Mouse (Mus musculus): ENCODE results near the gene Idh2. TPM values are rescaled to one million over a fixed set of nuclear protein-coding genes. Genes with fewer than 3 reads are reported as not detected.
"Not testable (repeated sequence)": the region's sequence is repeated elsewhere in the genome, so short reads cannot be mapped to it uniquely, and the experiment has no call there.

Idh2 gene
- total RNA-seq, 2 experiments from 2014 or later, result 53.9 to 67.1 TPM

DNA sequence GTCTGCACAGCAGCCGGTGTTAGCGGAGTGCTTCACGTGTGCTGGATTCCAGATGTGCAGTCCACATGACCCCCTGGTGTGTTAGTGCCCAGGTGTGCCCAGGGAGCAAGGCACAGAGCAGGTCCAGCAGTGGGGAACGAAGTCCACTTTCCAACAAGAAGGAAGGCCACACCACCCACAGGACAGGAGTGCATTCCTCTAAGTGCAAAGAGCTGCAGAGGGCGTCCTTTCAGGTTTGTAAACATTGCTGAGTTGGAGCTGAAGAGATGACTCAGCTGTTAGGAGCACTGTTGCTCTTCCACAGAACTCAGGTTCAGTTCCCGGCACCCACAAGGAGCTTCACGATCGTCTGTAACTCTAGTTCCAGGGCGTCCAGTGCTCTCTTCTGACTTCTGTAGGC lies 62.0 kb downstream of the Idh2 start:
- TF ChIP-seq CTCF (IDR thresholded peaks at IDR 0.05), result no peak
- DNase-seq (ENCODE audit: extremely low spot score in 1 of 2, low spot score in 2 of 2), result no peak
- Histone ChIP-seq H3K4me3 (no peak overlapping the region), H3K27ac (no peak overlapping the region)
- intact Hi-C loops (cut with DNase I), result no loop called here

DNA sequence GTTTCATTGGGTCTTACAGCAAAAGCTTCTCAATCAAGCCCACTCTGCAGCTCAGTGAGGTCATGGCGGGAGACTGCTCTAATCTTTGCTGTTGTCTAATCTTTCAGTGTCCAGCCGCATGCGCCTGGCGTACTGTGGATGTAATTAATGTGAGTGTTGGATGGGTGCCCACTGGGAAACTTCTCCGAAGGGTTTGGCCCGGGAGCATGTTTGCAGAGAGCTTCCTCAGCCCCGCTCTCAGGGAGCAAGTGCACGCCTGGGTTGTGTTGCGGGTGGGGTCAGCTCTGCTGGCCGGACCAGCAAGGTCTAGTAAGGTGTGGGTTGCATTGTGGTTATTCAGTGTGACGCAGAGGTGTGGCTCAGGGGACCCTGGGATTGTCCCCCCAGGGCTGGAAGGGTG lies 62.9 kb downstream of the Idh2 start:
- intact Hi-C loops (cut with DNase I), result no loop called here
- H3K27ac ChIP-seq, result no peak overlapping the region
- TF ChIP-seq CTCF (IDR thresholded peaks at IDR 0.05), result no peak

DNA sequence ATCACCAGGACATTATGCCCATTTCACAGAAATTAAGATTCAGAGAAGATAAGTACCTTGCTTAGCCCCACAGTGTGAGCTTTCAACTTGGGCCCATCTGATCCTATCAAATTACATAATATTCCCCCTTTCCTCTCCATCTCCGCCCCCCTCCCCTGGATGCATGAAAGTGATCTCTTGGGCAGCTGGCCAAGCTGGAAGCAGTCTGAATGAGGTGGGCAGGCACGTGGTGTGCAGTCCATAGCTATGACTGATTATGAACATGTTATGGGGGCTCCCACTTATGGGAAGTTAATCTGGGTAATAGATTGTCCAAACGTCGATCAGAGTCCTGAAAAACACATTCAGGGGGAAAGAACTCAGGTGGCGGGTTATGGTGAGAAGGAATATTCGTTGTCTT lies 63.4 kb downstream of the Idh2 start:
- intact Hi-C loops (cut with DNase I), result no loop called here
- H3K27ac ChIP-seq, result no peak overlapping the region
- DNase-seq (ENCODE audit: extremely low spot score in 1 of 2, low spot score in 2 of 2), result no peak
- TF ChIP-seq CTCF (IDR thresholded peaks at IDR 0.05), result no peak
- no peak overlapping the region for H3K4me3 ChIP-seq

More for the DNA sequence above, 62.9 kb downstream of the Idh2 start:
- no peak overlapping the region for H3K4me3 ChIP-seq
- DNase-seq (ENCODE audit: extremely low spot score in 1 of 2, low spot score in 2 of 2), result no peak

DNA sequence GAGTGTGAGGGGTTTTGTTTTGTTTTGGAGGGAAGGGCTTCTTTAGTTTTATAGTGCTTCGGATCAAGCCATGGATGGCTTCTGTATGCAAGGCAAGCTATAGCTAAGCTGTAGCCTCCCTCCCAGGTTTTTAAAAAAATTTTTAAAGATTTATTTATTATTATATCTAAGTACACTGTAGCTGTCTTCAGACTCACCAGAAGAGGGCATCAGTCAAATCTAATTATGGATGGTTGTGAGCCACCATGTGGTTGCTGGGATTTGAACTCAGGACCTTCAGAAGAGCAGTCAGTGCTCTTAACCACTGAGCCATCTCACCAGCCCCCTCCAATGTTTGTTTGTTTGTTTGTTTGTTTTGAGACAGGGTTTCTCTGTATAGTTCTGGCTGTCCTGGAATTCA lies 64.8 kb downstream of the Idh2 start:
- H3K27ac ChIP-seq; H3K4me3 ChIP-seq; intact Hi-C loops (cut with DNase I); DNase-seq (ENCODE audit: extremely low spot score in 1 of 2, low spot score in 2 of 2): not testable (repeated sequence)
- TF ChIP-seq CTCF (IDR thresholded peaks at IDR 0.05), result peak; percentile 25

DNA sequence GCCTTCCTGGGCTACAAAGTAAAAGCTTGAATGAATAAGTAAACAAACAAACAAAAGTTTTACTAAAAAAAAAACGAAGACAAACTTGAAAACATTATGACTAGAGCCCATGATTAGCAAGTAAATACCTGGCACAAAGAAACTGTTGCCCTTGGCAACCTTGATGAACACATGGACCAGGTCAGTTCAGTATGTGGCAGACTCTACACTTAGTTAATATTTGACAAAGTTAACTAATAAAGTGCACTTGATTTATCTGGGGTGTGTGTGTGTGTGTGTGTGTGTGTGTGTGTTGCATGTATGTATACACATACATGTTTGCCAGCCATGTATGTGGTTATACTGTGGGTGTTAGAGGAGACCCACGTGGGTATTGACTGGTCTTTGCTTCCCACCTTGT lies 65.4 kb downstream of the Idh2 start:
- no peak for TF ChIP-seq CTCF (IDR thresholded peaks at IDR 0.05)
- intact Hi-C loops (cut with DNase I), result no loop called here
- Histone ChIP-seq H3K4me3 (no peak overlapping the region), H3K27ac (no peak overlapping the region)
- no peak for DNase-seq (ENCODE audit: extremely low spot score in 1 of 2, low spot score in 2 of 2)

DNA sequence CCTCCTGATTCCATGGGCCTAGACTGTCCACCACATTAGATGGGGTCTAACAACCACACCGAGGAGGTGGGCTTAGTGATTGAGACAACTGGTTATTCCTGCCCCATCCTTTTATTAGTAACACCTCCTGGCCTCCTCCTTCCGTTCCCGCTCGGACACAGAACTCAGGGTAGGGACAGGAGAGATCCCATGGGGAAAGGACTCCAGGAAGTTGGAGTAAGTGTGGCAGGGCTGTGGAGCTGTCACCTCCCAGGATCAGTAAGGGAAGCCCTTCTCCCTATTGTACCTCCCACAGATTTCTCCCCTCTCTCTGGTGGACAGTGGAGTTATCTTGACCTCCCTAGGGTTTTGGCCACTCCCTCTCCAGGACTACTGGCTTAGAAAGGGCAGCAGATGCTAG lies 68.2 kb downstream of the Idh2 start:
- intact Hi-C loops (cut with DNase I), result no loop called here
- H3K27ac ChIP-seq, result no peak overlapping the region
- no peak overlapping the region for H3K4me3 ChIP-seq
- DNase-seq (ENCODE audit: extremely low spot score in 1 of 2, low spot score in 2 of 2), result no peak
- TF ChIP-seq CTCF (IDR thresholded peaks at IDR 0.05), result no peak

Other genes starting within 250 kb of the Idh2 start
- 10 to 100 TPM; 37.5 to 46.0 TPM for gene Ap3s2, start 194.7 kb downstream of the Idh2 start, total RNA-seq (2021)
- 10 to 100 TPM in 1 of 2 experiments, 1 to 10 TPM in 1; 9.8 to 11.7 TPM for gene Arpin, start 180.0 kb downstream of the Idh2 start, total RNA-seq (2021)
- 10 to 100 TPM; 18.9 to 21.7 TPM for gene Zfp710, start 90.6 kb downstream of the Idh2 start, total RNA-seq (2021)
- 10 to 100 TPM; 19.4 to 20.6 TPM for gene Sema4b, start 71.4 kb upstream of the Idh2 start, total RNA-seq (2021)
- gene Cib1, start 117.4 kb upstream of the Idh2 start, total RNA-seq (2021), result 10 to 100 TPM; 21.7 to 22.4 TPM
- gene Gdpgp1, start 117.5 kb upstream of the Idh2 start, total RNA-seq (2021), result 1 to 10 TPM; 6.1 to 7.5 TPM
- 1 to 10 TPM; 2.0 to 2.8 TPM for gene Ttll13, start 131.0 kb upstream of the Idh2 start, total RNA-seq (2021)
- 10 to 100 TPM; 40.8 to 45.3 TPM for gene Ngrn, start 145.8 kb upstream of the Idh2 start, total RNA-seq (2021)
- 10 to 100 TPM; 21.5 to 23.2 TPM for gene Vps33b, start 154.3 kb upstream of the Idh2 start, total RNA-seq (2021)
- under 1 TPM; 0.77 to 0.97 TPM for gene Prc1, start 179.1 kb upstream of the Idh2 start, total RNA-seq (2021)
- gene Rccd1, start 209.1 kb upstream of the Idh2 start, total RNA-seq (2021), result 10 to 100 TPM; 14.9 to 15.2 TPM
- gene Unc45a, start 225.6 kb upstream of the Idh2 start, total RNA-seq (2021), result 10 to 100 TPM; 37.7 to 43.7 TPM
- 10 to 100 TPM; 46.4 to 56.4 TPM for gene Hddc3, start 227.7 kb upstream of the Idh2 start, total RNA-seq (2021)